Mouse (Mus musculus) forebrain, embryonic 16.5 days (tissue): Measurements from ENCODE around the gene Zranb1. TPM values are rescaled to one million over a fixed set of nuclear protein-coding genes. Genes with fewer than 3 reads are reported as not detected.

Source experiments
- ATAC-seq: fragments of 200-750 bp; cut with Nextera tagmentation; 2 replicates; pipeline ENCODE4 v1.8.0; 2017; ENCODE audit warnings: mild to moderate bottlenecking, moderate library complexity
- H3K27ac ChIP-seq: fragments of 300-500 bp; sonication (generic); 2 replicates; pipeline ENCODE4 v1.5.1; 2014; ENCODE audit warnings: low read length, control low read depth
- H3K27me3 ChIP-seq: fragments of 300-500 bp; sonication (generic); replicated peaks from 2 replicates; pipeline ENCODE4 v1.6.1; 2014; ENCODE audit warnings: low read length; ENCODE audit not compliant: control insufficient read depth, insufficient read depth
- H3K36me3 ChIP-seq: fragments of 300-500 bp; sonication (generic); 2 replicates; pipeline ENCODE4 v1.6.1; 2014; ENCODE audit not compliant: control insufficient read depth, insufficient read depth
- H3K4me1 ChIP-seq: fragments of 300-500 bp; sonication (generic); replicated peaks from 2 replicates; pipeline ENCODE4 v1.6.1; 2014; ENCODE audit warnings: low read length; ENCODE audit not compliant: control insufficient read depth, insufficient read depth
- H3K4me2 ChIP-seq: fragments of 300-500 bp; sonication (generic); 2 replicates; pipeline ENCODE4 v1.6.1; 2014; ENCODE audit warnings: mild to moderate bottlenecking, low read length, control low read depth
- H3K4me3 ChIP-seq: fragments of 300-500 bp; sonication (generic); replicated peaks from 2 replicates; pipeline ENCODE4 v1.5.1; 2014; ENCODE audit warnings: mild to moderate bottlenecking, low read length, control low read depth
- H3K9ac ChIP-seq: fragments of 300-500 bp; sonication (generic); replicated peaks from 2 replicates; pipeline ENCODE4 v1.6.1; 2014; ENCODE audit warnings: low read depth, low read length, control low read depth
- H3K9me3 ChIP-seq: fragments of 300-500 bp; sonication (generic); 2 replicates; pipeline ENCODE4 v1.6.1; 2016; ENCODE audit warnings: low read length; ENCODE audit not compliant: control insufficient read depth
- WGBS: fragments of 180-500 bp; shearing (Covaris S2); extraction: QIAGEN DNeasy Blood & Tissue Kit; methylation state at CpG from one replicate; pipeline ENCODE4 v1.1.7; 2014; 5-methylcytosine and 5-hydroxymethylcytosine counted together
- polyA plus RNA-seq: library from polyadenylated mRNA; unstranded; fragments of >200 nt; fragmentation: Nextera tagmentation; extraction: Ambion mirVana; gene quantifications from 2 replicates; pipeline ENCODE4 v1.2.1, GENCODE M21; 2015

The Zranb1 gene
- polyA plus RNA-seq, 1 experiment from 2014 or later: 22.6 TPM

- ATAC-seq: no peak
- Histone ChIP-seq H3K36me3 (no peaks in the 10 kb centered on the region), H3K27me3 (no peaks in the 10 kb centered on the region), H3K9ac (no peak overlapping the region), H3K4me3 (no peak overlapping the region), H3K4me1 (0 out of 2 replicates have a peak, but pooled peaks cover 3% of the 10 kb centered on the region), H3K9me3 (no peaks in the 10 kb centered on the region), H3K4me2 (no peak overlapping the region), H3K27ac (no peak overlapping the region)
- 84% methylated on average over 5 of the region's 5 CpGs for WGBS
Measured at GRCm38 (mm10) chr7:132891561-132892310, 39.2 kb upstream of the Zranb1 start.

GRCm38 (mm10) chr7:132892311-132892661 lies 38.7 kb upstream of the Zranb1 start:
- Histone ChIP-seq H3K4me3 (no peak overlapping the region), H3K27me3 (no peaks in the 10 kb centered on the region), H3K9me3 (no peaks in the 10 kb centered on the region), H3K27ac (no peak overlapping the region), H3K4me2 (no peak overlapping the region), H3K4me1 (0 out of 2 replicates have a peak, but pooled peaks cover 3% of the 10 kb centered on the region), H3K9ac (no peak overlapping the region), H3K36me3 (no peaks in the 10 kb centered on the region)
- ATAC-seq: no peak
- WGBS: 61% methylated on average over 4 of the region's 4 CpGs

GRCm38 (mm10) chr7:132892806-132893205 lies 38.1 kb upstream of the Zranb1 start:
- 83% methylated on average over 7 of the region's 7 CpGs for WGBS
- ATAC-seq: no peak
- H3K27me3 ChIP-seq: no peaks in the 10 kb centered on the region
- no peak overlapping the region for H3K27ac ChIP-seq
- H3K4me2 ChIP-seq: no peak overlapping the region
- no peaks in the 10 kb centered on the region for H3K9me3 ChIP-seq
- no peaks in the 10 kb centered on the region for H3K36me3 ChIP-seq
- no peak overlapping the region for H3K4me3 ChIP-seq
- H3K9ac ChIP-seq: no peak overlapping the region
- 0 out of 2 replicates have a peak, but pooled peaks cover 3% of the 10 kb centered on the region for H3K4me1 ChIP-seq

- H3K4me1 ChIP-seq: 0 out of 2 replicates have a peak, but pooled peaks cover 3% of the 10 kb centered on the region
- ATAC-seq: no peak
- WGBS: 77% methylated on average over 1 of the region's 1 CpGs
- H3K4me2 ChIP-seq: no peak overlapping the region
- H3K27me3 ChIP-seq: no peaks in the 10 kb centered on the region
- H3K27ac ChIP-seq: no peak overlapping the region
- peaks cover 2% of the 10 kb centered on the region; the same call in 1 of the 2 replicates for H3K9me3 ChIP-seq
- H3K9ac ChIP-seq: no peak overlapping the region
- H3K36me3 ChIP-seq: no peaks in the 10 kb centered on the region
- H3K4me3 ChIP-seq: no peak overlapping the region
Measured at GRCm38 (mm10) chr7:132893336-132893735, 37.6 kb upstream of the Zranb1 start.

GRCm38 (mm10) chr7:132894841-132895555 lies 35.9 kb upstream of the Zranb1 start:
- Histone ChIP-seq H3K4me1 (0 out of 2 replicates have a peak, but pooled peaks cover 3% of the 10 kb centered on the region), H3K9ac (no peak overlapping the region), H3K27me3 (no peaks in the 10 kb centered on the region), H3K4me3 (no peak overlapping the region), H3K9me3 (peaks cover 3% of the 10 kb centered on the region; the same call in 1 of the 2 replicates), H3K36me3 (no peaks in the 10 kb centered on the region), H3K27ac (no peak overlapping the region), H3K4me2 (no peak overlapping the region)
- ATAC-seq: no peak
- 56% methylated on average over 7 of the region's 7 CpGs for WGBS

GRCm38 (mm10) chr7:132896206-132896815 lies 34.6 kb upstream of the Zranb1 start:
- Histone ChIP-seq H3K4me3 (no peak overlapping the region), H3K9me3 (peaks cover 3% of the 10 kb centered on the region; the same call in 1 of the 2 replicates), H3K4me1 (0 out of 2 replicates have a peak, but pooled peaks cover 3% of the 10 kb centered on the region), H3K27me3 (no peaks in the 10 kb centered on the region), H3K9ac (no peak overlapping the region), H3K36me3 (no peaks in the 10 kb centered on the region), H3K27ac (no peak overlapping the region), H3K4me2 (no peak overlapping the region)
- ATAC-seq: no peak
- WGBS: 87% methylated on average over 9 of the region's 9 CpGs

- Histone ChIP-seq H3K4me1 (0 out of 2 replicates have a peak, but pooled peaks cover 3% of the 10 kb centered on the region), H3K9ac (no peak overlapping the region), H3K9me3 (peaks cover 3% of the 10 kb centered on the region; the same call in 1 of the 2 replicates), H3K4me3 (no peak overlapping the region), H3K4me2 (no peak overlapping the region), H3K27me3 (no peaks in the 10 kb centered on the region), H3K27ac (no peak overlapping the region), H3K36me3 (no peaks in the 10 kb centered on the region)
- ATAC-seq: no peak
- WGBS: 90% methylated on average over 10 of the region's 10 CpGs
Measured at GRCm38 (mm10) chr7:132897258-132897657, 33.7 kb upstream of the Zranb1 start.

GRCm38 (mm10) chr7:132898234-132898633 lies 32.7 kb upstream of the Zranb1 start:
- no peak for ATAC-seq
- no peaks in the 10 kb centered on the region for H3K36me3 ChIP-seq
- peaks cover 3% of the 10 kb centered on the region; the same call in 1 of the 2 replicates for H3K9me3 ChIP-seq
- no peak overlapping the region for H3K9ac ChIP-seq
- no peak overlapping the region for H3K4me2 ChIP-seq
- 96% methylated on average over 2 of the region's 2 CpGs for WGBS
- no peak overlapping the region for H3K4me3 ChIP-seq
- H3K4me1 ChIP-seq: 0 out of 2 replicates have a peak, but pooled peaks cover 3% of the 10 kb centered on the region
- H3K27ac ChIP-seq: no peak overlapping the region
- no peaks in the 10 kb centered on the region for H3K27me3 ChIP-seq
